Mouse (Mus musculus) small intestine, adult 2 months (tissue): ENCODE measurements around the gene Cramp1l.

ENCODE experiments used
- CTCF ChIP-seq: fragments of 200-500 bp; IDR thresholded peaks from 2 replicates; pipeline ENCODE4 v1.5.1; 2012; ENCODE audit warnings: low read depth, mild to moderate bottlenecking, control low read depth, inconsistent platforms, low read length, moderate library complexity, mixed read lengths; ENCODE audit not compliant: insufficient replicate concordance, insufficient read length; ENCODE audit errors: extremely low read depth
- POLR2A ChIP-seq: fragments of 200-500 bp; IDR thresholded peaks from 2 replicates; pipeline ENCODE4 v1.6.1; 2012; ENCODE audit warnings: low read depth, mild to moderate bottlenecking, control low read depth, inconsistent platforms, low read length, moderate library complexity

GRCm38 (mm10) chr17:24960852-24961715 lies 54.5 kb downstream of the Cramp1l start:
- peak; percentile 11; the same call in 1 of the 2 replicates for TF ChIP-seq CTCF
- TF ChIP-seq POLR2A, result peak; percentile 7; the same call in 1 of the 2 replicates
